Mouse (Mus musculus) embryo, embryonic 10 days (tissue): ENCODE measurements around the gene Tle4.

Experiments used
- DNase-seq: peaks from one replicate; pipeline ENCODE4 v3.0.0-alpha.2; 2015; ENCODE audit warnings: low spot score

Tle4 gene

DNA sequence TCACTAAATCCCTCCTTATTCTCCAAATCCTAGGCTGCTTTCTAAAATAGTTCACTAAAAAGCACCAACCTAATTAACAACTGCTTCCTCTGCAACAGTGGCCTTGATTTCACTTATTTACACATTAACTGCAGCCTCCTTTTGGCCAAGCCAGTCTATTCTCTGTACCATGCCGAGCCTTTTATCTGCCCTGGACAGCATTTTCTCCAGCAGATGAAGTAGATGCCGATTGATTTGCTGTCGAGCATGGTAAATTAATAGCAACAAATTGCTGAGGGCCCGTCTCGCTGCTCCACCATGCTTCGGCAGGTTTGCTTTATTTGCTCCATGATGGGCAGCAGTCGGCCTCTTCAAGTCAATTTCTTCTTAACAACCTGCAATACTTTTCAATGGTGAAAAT, 7.7 kb downstream of the Tle4 start:
- DNase-seq: no peak

DNA sequence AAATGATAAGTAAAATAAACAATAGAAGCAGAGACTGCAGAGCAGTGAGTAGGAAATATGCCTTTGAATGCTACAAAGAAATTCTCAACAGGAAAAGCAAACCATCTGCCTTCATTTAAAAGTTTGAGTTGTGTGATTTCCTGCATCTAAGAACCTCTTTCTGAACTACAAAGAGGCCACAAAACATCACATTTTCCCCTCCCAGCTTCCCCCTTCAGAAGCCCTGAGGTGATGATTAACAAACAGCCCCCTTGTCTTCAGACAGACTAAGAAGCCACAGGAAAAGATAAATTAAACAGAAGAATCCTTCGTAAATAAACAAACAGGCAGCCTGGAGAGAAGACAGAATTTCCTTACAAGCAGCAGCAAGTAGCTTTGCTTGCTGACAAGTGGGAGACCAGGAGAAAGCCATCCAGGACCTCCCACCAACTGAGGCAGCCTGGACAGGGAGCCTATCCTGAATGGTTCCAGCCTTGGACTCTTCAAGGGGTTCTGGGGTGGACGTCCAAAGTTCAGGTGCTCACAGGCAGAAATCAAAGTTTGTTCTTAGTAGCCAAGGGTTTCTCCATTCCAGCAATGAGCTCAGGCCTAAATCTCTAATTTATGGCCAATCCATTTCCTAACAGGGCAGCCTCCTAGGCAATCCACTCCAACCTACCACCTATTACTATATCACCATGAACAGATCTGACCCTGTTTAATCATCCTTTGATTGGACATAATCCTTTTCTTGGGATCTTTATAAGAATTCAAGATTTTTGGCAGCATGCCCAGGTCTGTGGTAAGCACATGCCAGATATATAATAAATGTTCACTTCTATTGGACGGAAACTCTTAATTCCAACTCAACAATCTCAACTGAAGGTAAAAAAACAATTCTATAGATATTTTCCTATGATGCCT, 9.4 kb downstream of the Tle4 start:
- DNase-seq: peak; percentile 37

- peak; percentile 31 for DNase-seq
Measured at GRCm38 (mm10) chr19:14586171-14586570, 11.7 kb downstream of the Tle4 start.

DNA sequence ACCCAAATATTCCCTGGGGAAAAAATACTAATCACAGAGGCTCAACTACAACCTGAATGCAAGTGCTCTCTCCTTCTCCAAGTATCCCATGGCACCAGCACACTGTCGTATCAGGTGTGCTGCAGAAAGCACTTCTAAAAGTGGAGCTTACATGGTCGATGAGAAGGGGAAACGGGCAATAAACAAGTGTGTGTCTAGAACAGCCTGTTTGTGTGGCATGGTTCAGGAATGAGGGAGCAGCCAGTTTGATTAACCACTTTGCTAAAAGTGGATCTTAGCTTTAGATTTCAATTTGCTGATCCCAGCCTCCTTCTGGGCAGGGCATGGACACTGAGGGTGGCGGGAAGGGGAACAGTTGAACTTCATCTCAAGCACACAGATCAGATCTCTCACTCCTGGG, 12.1 kb downstream of the Tle4 start:
- DNase-seq: no peak

GRCm38 (mm10) chr19:14585235-14585634, 12.6 kb downstream of the Tle4 start:
- DNase-seq: no peak

DNA sequence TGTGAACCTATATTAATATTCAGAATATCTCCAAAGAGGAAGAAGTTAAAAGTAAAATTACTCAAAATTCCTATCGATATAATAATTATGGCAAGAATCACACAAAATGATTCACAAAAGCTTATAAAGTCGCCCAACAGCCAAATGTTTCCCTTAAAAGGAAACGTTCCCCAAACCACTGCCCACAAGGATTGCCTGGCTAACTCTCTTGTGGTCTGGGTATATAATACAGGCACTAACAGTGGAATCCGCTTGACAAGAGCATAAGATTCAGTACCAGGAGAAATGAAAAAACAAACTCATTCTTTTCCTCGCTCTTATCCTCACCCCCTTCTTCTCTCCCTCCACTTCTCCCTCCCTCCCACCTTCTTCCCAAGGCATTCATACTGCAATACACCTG, 19.2 kb downstream of the Tle4 start:
- no peak for DNase-seq

DNA sequence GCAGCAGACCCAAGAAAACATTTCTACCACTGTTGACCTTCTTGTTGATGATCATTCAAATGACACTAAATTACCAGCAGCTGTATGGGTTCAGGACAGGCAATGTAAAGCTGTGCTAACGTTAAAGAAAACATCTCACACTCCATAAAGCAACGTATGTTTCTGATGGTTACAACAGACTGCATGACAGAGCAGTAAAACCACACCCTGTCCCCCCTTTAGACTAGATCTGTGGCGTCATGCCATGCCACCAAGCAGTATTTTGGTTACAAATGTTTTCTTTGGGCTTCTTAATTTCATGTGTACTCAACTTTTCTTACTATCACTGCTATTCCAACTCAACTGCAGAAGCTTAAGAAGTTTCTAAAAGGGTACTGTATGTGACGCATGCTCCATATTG, 19.8 kb downstream of the Tle4 start:
- no peak for DNase-seq

- DNase-seq: no peak
Measured at GRCm38 (mm10) chr19:14576311-14576710, 21.5 kb downstream of the Tle4 start.

GRCm38 (mm10) chr19:14568879-14569278, 29.0 kb downstream of the Tle4 start:
- DNase-seq: no peak

- DNase-seq: peak; percentile 39
Measured at GRCm38 (mm10) chr19:14567081-14567480, 30.8 kb downstream of the Tle4 start.

- peak; percentile 83 for DNase-seq
Measured at GRCm38 (mm10) chr19:14566564-14567021, 31.3 kb downstream of the Tle4 start.

DNA sequence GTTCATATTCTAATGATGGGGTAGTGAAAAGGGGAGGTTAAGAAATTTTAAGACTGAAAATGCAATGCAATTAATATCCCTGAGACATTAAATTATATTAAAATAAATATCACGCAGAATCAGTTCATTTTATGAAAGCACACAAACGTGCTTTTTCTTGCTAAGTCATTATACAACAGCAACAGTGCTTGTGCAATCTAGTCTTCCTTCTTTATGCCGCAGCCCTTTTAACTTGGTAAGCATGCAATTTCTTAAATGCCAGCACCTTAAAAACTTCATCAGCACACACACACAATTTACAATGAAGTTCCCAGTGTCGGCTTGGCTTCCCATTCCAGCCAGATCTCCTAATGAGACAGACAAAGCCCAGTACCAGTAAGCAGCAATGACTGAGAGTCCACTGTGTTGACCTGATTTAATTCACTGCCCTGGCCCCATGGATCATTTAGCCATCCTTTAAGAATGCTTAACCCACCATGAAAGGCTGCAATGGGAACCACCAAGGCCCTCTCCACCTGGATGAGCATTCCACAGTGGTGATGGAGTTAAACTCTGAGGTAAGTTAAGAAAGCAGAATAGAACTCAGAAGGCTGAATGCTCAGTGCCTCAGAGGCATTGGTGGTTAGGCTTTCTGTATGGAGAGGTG, 32.3 kb downstream of the Tle4 start:
- DNase-seq: peak; percentile 78

DNA sequence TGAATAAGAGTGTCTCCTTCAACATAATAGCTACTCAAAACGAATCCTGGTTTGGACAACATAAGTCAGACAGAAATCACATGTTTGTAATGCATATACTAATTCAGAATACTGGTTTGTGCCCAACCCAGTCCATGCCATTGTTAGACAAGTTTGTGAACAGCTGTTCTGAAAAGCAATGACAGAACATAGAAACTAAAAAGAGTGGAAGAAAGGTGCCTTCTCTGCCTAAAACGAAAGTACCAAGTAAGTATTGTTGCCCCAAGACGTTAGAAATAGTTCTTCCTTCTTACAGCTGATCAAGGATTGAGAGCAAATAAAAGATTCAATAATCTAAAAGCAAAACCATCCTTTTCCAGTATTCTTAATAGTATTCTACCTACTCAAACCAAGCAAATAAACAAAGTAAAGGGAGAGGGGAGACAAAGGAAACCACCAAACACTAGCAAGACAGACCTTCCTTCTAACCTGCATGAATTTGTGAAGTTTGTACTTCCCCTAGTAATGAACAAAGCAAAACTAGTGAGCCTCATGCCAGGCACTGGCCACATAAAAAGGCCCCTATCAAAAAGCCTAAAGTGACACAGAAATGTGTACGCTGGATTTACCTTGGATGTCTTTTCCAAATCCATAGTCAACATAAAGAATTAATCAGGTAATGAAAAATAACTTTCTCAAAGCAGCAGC, 34.4 kb downstream of the Tle4 start:
- no peak for DNase-seq

DNA sequence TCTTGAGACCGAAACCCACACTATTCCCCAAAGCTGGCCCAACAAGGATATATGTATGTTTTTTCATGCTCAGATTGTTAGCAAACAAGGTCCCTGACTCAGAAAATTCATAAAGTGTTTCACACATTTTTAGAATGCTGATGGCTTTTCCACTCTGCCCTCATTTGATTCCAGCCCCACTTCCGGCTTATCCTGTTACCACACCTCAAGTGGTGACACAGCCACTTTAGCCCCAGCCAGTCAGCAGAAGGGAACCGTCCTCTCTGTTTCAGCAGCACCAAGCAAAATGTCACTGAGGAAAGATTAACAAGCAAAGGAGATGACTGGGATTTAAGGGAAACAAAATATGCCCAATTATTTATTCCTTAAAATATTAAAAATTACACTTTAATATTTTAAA, 50.0 kb downstream of the Tle4 start:
- DNase-seq: no peak

DNA sequence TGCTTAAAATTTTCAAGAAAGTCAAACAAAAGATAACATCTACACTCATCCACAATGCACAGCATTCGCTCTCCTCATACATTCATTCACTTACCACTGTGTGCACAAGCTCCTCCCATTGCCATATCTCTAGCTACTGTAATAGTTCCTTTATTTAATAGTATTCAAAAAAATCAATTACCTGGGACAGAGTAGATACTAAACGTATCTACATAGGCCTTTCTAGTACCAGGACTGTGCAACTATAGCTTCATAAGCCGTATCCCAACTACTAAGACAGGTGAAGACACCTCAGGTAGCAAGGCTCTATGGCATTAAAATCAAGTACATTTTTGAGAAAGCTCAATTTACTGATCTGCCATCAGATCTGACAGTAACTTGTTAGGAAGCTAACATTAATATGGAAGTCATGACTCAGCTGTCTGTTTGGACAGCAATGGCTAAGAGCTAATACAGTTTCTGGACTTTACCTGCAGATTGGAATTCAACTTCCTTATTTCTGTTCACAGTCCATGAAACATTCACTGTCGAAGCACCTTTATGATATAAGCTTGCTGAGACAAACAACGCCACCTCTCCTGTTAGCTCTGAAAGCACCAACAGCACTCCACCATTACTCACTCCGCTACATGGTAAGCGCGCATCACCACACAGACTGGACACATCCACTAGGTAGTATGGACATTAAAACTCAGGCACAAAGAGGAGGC, 50.6 kb downstream of the Tle4 start:
- DNase-seq: no peak

- no peak for DNase-seq
Measured at GRCm38 (mm10) chr19:14545485-14545884, 52.4 kb downstream of the Tle4 start.

DNA sequence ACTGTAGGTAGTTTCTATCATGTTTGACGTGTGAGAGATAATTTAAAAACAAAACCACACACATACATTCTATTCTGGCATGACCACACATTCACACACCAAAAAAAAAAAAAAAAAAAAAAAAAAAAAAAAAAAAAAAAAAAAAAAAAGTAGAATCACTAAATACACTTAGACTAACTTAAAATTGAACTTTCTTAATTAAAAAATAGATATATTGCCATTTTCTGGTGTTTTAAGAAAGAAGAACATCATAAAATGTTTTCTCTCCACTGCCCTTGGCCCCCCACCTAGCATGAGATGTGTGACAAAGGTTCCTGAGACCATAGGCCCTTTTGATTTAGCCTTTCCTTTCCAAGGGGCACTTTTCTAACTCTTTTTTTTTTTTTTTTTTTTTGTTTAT, 54.5 kb downstream of the Tle4 start:
- no peak for DNase-seq

DNA sequence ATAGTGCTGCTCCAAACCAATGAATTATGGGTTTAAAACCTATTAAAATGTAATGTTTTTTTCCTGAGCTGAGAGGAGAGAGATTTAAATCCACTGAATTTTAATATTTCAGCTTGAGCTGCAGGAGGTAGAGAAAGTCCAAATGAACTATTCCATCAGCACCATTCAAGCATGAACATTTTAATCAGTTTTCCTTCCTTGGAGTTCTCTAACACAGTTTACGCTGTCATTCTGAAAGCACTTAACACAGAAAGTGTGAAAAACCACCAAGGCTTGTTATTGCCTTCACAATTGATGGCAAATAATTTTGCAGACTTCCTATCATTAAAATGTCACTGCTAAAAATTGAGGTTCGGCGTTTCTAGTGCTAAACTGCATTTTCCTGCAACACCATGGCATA, 57.2 kb downstream of the Tle4 start:
- DNase-seq: no peak

- no peak for DNase-seq
Measured at GRCm38 (mm10) chr19:14536676-14537075, 61.2 kb downstream of the Tle4 start.

DNA sequence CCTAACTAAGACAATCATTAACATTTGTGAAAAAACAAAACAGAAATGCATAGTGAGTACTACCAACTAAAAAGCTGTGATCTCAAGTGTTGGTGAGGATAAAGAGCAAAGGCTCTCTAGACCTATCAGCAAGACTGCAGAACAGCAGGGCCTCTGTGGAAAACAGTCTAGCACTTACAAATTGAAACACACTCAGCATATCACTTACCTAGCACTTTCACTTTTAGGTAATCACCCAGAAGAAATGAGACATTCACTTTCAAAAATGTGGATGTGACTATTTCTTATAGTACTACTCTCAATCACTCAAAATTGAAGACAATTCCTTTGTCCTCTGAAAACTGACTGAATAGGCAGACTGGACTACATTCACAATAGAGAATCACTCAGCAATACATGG, 63.4 kb downstream of the Tle4 start:
- no peak for DNase-seq

DNA sequence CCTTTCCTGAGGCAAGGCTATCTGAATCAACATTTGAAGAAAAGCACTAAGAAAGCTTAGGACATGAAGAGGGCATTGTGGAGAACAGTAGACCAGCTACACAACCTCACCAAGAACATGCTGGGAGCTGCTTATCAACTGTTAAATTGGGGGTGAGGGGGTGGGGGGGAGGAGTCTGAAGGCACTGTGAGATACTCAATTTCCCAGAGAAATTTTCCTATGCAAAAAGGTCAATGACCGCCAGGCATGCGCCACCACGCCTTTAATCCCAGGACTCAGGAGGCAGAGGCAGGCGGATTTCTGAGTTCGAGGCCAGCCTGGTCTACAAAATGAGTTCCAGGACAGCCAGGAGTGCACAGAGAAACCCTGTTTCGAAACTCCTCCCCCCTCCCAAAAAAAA, 65.0 kb downstream of the Tle4 start:
- DNase-seq: no peak

DNA sequence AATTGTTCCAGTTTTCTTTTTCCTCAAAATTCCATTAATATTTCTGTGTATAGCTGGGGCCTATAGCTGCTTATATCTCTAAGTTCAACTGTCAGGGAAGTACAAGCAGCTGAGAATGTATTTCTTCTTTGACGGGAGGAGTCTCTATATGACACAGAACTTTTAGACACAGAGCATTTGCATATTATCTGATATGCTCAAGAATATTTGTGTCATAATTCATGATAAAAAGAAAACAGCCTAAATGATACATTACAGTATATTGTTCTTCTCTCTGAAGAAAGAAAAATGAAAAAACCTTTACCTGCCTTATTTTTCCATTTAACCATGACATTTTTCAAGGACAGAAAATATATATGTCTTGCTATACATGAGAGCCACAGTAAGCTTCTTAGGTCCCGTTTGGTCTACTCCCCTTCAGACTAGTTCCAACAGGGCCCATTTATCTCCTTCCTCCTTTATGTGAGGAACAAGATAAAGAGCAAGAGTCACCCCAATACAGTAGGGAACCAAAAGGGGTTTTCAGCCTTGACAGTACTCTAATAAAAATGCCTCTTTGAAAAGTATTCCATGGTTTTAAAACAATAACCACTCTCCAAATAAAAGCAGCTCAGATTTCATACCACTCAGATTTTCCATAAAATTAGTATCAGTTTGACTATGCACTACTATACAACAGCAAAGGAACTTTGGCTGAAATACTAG, 77.6 kb downstream of the Tle4 start:
- no peak for DNase-seq
